In genomic region chr10:98970917-98971316, GRCm38 (mm10) we compare ENCODE assay signal across 31 mouse cellular contexts.
"Had no signal": no experiment of that assay in that cellular context is flagged by ENCODE, and none has a peak within 500 bp of the region (broad histone marks: within the 10 kb centered on the region; RNA-seq: fewer than 3 reads in every experiment).

No protein-coding gene starts in this region.

- H3K4me3 ChIP-seq: limb, embryonic 10.5 days; limb, embryonic 12.5 days; limb, embryonic 13.5 days; limb, embryonic 15.5 days; liver, embryonic 12.5 days; liver, embryonic 13.5 days; liver, embryonic 15.5 days; lung, embryonic 15.5 days; megakaryocyte, embryonic 14.5 days; midbrain, embryonic 10.5 days; midbrain, embryonic 12.5 days; midbrain, embryonic 13.5 days; midbrain, embryonic 15.5 days; myocyte; neural tube, embryonic 12.5 days had no signal

- H3K27me3 ChIP-seq: limb, embryonic 12.5 days; limb, embryonic 13.5 days; limb, embryonic 15.5 days; liver, embryonic 12.5 days; liver, embryonic 13.5 days; liver, embryonic 15.5 days; lung, embryonic 15.5 days; megakaryocyte, embryonic 14.5 days; midbrain, embryonic 12.5 days; midbrain, embryonic 13.5 days; midbrain, embryonic 15.5 days; neural tube, embryonic 12.5 days had no signal

- H3K4me1 ChIP-seq: midbrain, embryonic 12.5 days had no signal

- ATAC-seq: liver, embryonic 12.5 days; liver, postnatal 0 days; lung, postnatal 0 days; midbrain, embryonic 13.5 days; midbrain, embryonic 15.5 days; midbrain, embryonic 16.5 days had no signal

- DNase-seq: left cerebral cortex, postnatal 4 days; liver; liver, embryonic 13.5 days; liver, postnatal 0 days; lung, adult 18-20 months; lung, adult 2 months; lung, embryonic 14.5 days; lung, postnatal 10 days; lung, postnatal 14 days; lung, postnatal 36 days; lung, postnatal 4 days; midbrain, embryonic 14.5 days had no signal

- H3K9ac ChIP-seq: limb, embryonic 12.5 days; limb, embryonic 13.5 days; limb, embryonic 15.5 days; liver, embryonic 12.5 days; liver, embryonic 13.5 days; liver, embryonic 14.5 days; liver, embryonic 15.5 days; liver, postnatal 0 days; lung, embryonic 14.5 days; lung, embryonic 15.5 days; midbrain, embryonic 12.5 days; midbrain, embryonic 13.5 days; midbrain, embryonic 15.5 days; neural tube, embryonic 12.5 days had no signal

- H3K9me3 ChIP-seq: limb, embryonic 10.5 days; limb, embryonic 12.5 days; limb, embryonic 13.5 days; limb, embryonic 15.5 days; liver, embryonic 12.5 days; liver, embryonic 13.5 days; liver, embryonic 15.5 days; lung, embryonic 15.5 days; midbrain, embryonic 10.5 days; midbrain, embryonic 12.5 days; midbrain, embryonic 13.5 days; midbrain, embryonic 15.5 days; neural tube, embryonic 12.5 days had no signal

- H3K4me2 ChIP-seq: limb, embryonic 12.5 days; limb, embryonic 13.5 days; limb, embryonic 15.5 days; liver, embryonic 11.5 days; liver, embryonic 12.5 days; liver, embryonic 13.5 days; liver, embryonic 15.5 days; lung, embryonic 14.5 days; lung, embryonic 15.5 days; midbrain, embryonic 12.5 days; midbrain, embryonic 13.5 days; midbrain, embryonic 15.5 days; neural tube, embryonic 12.5 days had no signal

- H3K27ac ChIP-seq: limb, embryonic 10.5 days; limb, embryonic 12.5 days; limb, embryonic 13.5 days; limb, embryonic 15.5 days; liver, embryonic 12.5 days; liver, embryonic 13.5 days; liver, embryonic 14.5 days; liver, embryonic 15.5 days; lung, embryonic 15.5 days; macrophage; midbrain, embryonic 10.5 days; midbrain, embryonic 12.5 days; midbrain, embryonic 13.5 days; midbrain, embryonic 15.5 days; neural tube, embryonic 12.5 days had no signal
